Mouse (Mus musculus) splenic B cell, adult 2 months (primary cell): ENCODE data around the gene Ube2h.
"Not testable (repeated sequence)": the region's sequence is repeated elsewhere in the genome, so short reads cannot be mapped to it uniquely, and the experiment has no call there.

Source experiments
- DNase-seq: peaks from one replicate; pipeline ENCODE4 v3.0.0-alpha.2; 2011; ENCODE audit warnings: low read depth, low spot score
- H3K27me3 ChIP-seq: 2 replicates; pipeline ENCODE4 v1.6.1; 2012; ENCODE audit warnings: mild to moderate bottlenecking, low read length, moderate library complexity, mixed read lengths; ENCODE audit not compliant: control insufficient read depth, poor library complexity, insufficient read depth, severe bottlenecking
- H3K36me3 ChIP-seq: 2 replicates; pipeline ENCODE4 v1.6.1; 2012; ENCODE audit warnings: mild to moderate bottlenecking, low read length, moderate library complexity, mixed read lengths; ENCODE audit not compliant: control insufficient read depth, poor library complexity, insufficient read depth, severe bottlenecking

Gene Ube2h

GRCm38 (mm10) chr6:30308751-30309150 lies 4.4 kb upstream of the Ube2h start:
- DNase-seq, result no peak

GRCm38 (mm10) chr6:30307691-30308090 lies 3.4 kb upstream of the Ube2h start:
- H3K36me3 ChIP-seq, result no peaks in the 10 kb centered on the region
- no peak for DNase-seq
- no peaks in the 10 kb centered on the region for H3K27me3 ChIP-seq

More at GRCm38 (mm10) chr6:30308751-30309150, 4.4 kb upstream of the Ube2h start:
- Histone ChIP-seq H3K36me3 (no peaks in the 10 kb centered on the region), H3K27me3 (no peaks in the 10 kb centered on the region)

GRCm38 (mm10) chr6:30303771-30304398 lies 454 bp downstream of the Ube2h start:
- not testable (repeated sequence) for H3K27me3 ChIP-seq, H3K36me3 ChIP-seq
- peak; percentile 49 for DNase-seq

- H3K36me3 ChIP-seq, result 0 out of 2 replicates have a peak, but pooled peaks cover 1% of the 10 kb centered on the region
- no peaks in the 10 kb centered on the region for H3K27me3 ChIP-seq
- DNase-seq, result peak; percentile 61
Measured at GRCm38 (mm10) chr6:30302781-30303631, 1.3 kb downstream of the Ube2h start.

- no peak for DNase-seq
- 0 out of 2 replicates have a peak, but pooled peaks cover 1% of the 10 kb centered on the region for H3K36me3 ChIP-seq
- H3K27me3 ChIP-seq, result no peaks in the 10 kb centered on the region
Measured at GRCm38 (mm10) chr6:30302156-30302555, 2.2 kb downstream of the Ube2h start.

- no peak for DNase-seq
- H3K36me3 ChIP-seq, result peaks cover 1% of the 10 kb centered on the region; the same call in 1 of the 2 replicates
- H3K27me3 ChIP-seq, result no peaks in the 10 kb centered on the region
Measured at GRCm38 (mm10) chr6:30300901-30301300, 3.4 kb downstream of the Ube2h start.

GRCm38 (mm10) chr6:30300372-30300771 lies 4.0 kb downstream of the Ube2h start:
- Histone ChIP-seq H3K27me3 (no peaks in the 10 kb centered on the region), H3K36me3 (peaks cover 1% of the 10 kb centered on the region; the same call in 1 of the 2 replicates)
- DNase-seq, result peak; percentile 77

GRCm38 (mm10) chr6:30299683-30300082 lies 4.7 kb downstream of the Ube2h start:
- H3K36me3 ChIP-seq, result peaks cover 1% of the 10 kb centered on the region; the same call in 1 of the 2 replicates
- no peak for DNase-seq
- no peaks in the 10 kb centered on the region for H3K27me3 ChIP-seq

- DNase-seq, result no peak
- Histone ChIP-seq H3K27me3 (no peaks in the 10 kb centered on the region), H3K36me3 (peaks cover 1% of the 10 kb centered on the region; the same call in 1 of the 2 replicates)
Measured at GRCm38 (mm10) chr6:30299116-30299515, 5.2 kb downstream of the Ube2h start.

GRCm38 (mm10) chr6:30292579-30292978 lies 11.8 kb downstream of the Ube2h start:
- no peak for DNase-seq
- no peaks in the 10 kb centered on the region for H3K27me3 ChIP-seq
- peaks cover 4% of the 10 kb centered on the region; the same call in 1 of the 2 replicates for H3K36me3 ChIP-seq

- no peak for DNase-seq
- Histone ChIP-seq H3K27me3 (no peaks in the 10 kb centered on the region), H3K36me3 (0 out of 2 replicates have a peak, but pooled peaks cover 7% of the 10 kb centered on the region)
Measured at GRCm38 (mm10) chr6:30287958-30288357, 16.4 kb downstream of the Ube2h start.

- H3K36me3 ChIP-seq, result peaks cover 3% of the 10 kb centered on the region; the same call in 1 of the 2 replicates
- H3K27me3 ChIP-seq, result no peaks in the 10 kb centered on the region
- peak; percentile 58 for DNase-seq
Measured at GRCm38 (mm10) chr6:30286642-30287041, 17.7 kb downstream of the Ube2h start.

GRCm38 (mm10) chr6:30284177-30284576 lies 20.2 kb downstream of the Ube2h start:
- no peak for DNase-seq
- no peaks in the 10 kb centered on the region for H3K27me3 ChIP-seq
- peaks cover 3% of the 10 kb centered on the region; the same call in 1 of the 2 replicates for H3K36me3 ChIP-seq

- H3K36me3 ChIP-seq, result peaks cover 12% of the 10 kb centered on the region
- DNase-seq, result no peak
- no peaks in the 10 kb centered on the region for H3K27me3 ChIP-seq
Measured at GRCm38 (mm10) chr6:30282361-30282760, 22.0 kb downstream of the Ube2h start.

- H3K27me3 ChIP-seq, result no peaks in the 10 kb centered on the region
- H3K36me3 ChIP-seq, result peaks cover 10% of the 10 kb centered on the region
- DNase-seq, result no peak
Measured at GRCm38 (mm10) chr6:30278374-30278773, 26.0 kb downstream of the Ube2h start.
